Mouse (Mus musculus): Measurements from ENCODE around the gene Nckipsd. TPM values are rescaled to one million over a fixed set of nuclear protein-coding genes. Genes with fewer than 3 reads are reported as not detected.
A peak's percentile ranks its signal among the peaks of the same experiment; 100 is the strongest.

Gene Nckipsd
- polyA plus RNA-seq, 1 experiment from 2014 or later, result 20.4 TPM

DNA sequence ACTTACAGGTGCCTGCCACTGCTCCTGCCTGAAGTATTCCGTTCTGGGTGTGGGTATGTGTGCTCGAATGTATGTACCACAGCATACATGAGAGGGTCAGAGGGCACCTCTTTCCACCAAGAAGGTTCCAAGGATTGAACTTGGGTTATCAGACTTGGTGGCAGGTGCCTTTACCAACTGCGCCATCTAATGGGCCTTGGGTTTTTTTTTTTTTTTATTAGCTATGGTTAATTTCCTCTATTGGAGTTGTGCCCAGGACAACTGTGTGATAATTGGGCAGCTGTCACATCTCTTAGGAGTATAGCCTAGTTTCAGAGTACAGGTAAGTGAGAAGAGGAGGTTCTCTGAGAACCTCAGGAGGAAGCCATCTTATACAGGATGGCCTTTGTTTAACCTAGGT lies 8.6 kb upstream of the Nckipsd start:
- ATAC-seq (ENCODE audit: insufficient number of reproducible peaks, low FRiP score, low TSS enrichment, low read depth), result no peak
- H3K27me3 ChIP-seq, result no peaks in the 10 kb centered on the region
- no peaks in the 10 kb centered on the region for H3K9me3 ChIP-seq (replicated peaks)
- 84% methylated on average over 3 of the region's 3 CpGs for WGBS
- peaks cover 72% of the 10 kb centered on the region for H3K36me3 ChIP-seq
- H3K4me2 ChIP-seq (replicated peaks), result no peak overlapping the region
- H3K9ac ChIP-seq, result no peak overlapping the region
- H3K4me3 ChIP-seq (replicated peaks), result no peak overlapping the region
- no peak overlapping the region for H3K27ac ChIP-seq (replicated peaks)
- peaks cover 20% of the 10 kb centered on the region for H3K4me1 ChIP-seq

DNA sequence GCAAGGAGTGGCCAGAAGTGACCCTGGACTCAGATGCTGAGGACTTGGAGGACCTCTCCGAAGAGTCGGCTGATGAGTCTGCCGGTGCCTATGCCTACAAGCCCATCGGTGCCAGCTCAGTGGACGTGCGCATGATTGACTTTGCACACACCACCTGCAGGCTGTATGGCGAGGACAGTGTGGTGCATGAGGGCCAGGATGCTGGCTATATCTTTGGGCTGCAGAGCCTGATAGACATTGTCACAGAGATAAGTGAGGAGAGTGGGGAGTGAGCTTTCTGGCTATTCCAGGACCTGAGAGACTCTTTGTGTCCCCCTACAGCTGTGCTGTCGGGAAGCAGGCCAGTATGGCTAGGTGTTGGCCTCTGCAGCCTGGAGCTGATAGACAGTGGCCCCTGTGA lies 2.4 kb upstream of the Nckipsd start:
- no peak overlapping the region for H3K4me3 ChIP-seq (replicated peaks)
- peaks cover 49% of the 10 kb centered on the region for H3K36me3 ChIP-seq
- H3K4me2 ChIP-seq (replicated peaks), result no peak overlapping the region
- no peak overlapping the region for H3K27ac ChIP-seq (replicated peaks)
- H3K4me1 ChIP-seq, result peaks cover 21% of the 10 kb centered on the region
- 92% methylated on average over 8 of the region's 8 CpGs for WGBS
- H3K27me3 ChIP-seq, result no peaks in the 10 kb centered on the region
- ATAC-seq (ENCODE audit: insufficient number of reproducible peaks, low FRiP score, low TSS enrichment, low read depth), result no peak
- no peaks in the 10 kb centered on the region for H3K9me3 ChIP-seq (replicated peaks)
- no peak overlapping the region for H3K9ac ChIP-seq

DNA sequence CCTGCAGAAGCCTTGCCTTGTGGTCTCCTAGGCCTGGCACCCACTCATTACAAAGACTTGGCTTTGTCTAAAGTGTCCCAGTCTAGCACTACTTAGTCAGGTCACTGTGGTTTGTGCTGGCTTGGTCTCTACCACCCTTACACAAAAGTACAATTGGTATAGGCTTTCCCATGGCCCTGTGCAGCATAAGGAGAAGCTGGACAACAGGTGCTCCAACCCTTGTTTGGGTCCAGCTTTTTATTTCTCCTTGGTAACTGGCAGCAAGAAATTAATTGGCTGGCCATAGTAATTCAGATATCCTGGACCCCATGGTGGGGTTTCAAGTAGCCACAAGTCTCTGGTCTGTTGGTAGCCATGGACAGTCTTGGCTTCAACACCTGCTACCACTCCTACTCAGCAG lies 1.8 kb upstream of the Nckipsd start:
- no peak for ATAC-seq (ENCODE audit: insufficient number of reproducible peaks, low FRiP score, low TSS enrichment, low read depth)
- H3K9me3 ChIP-seq (replicated peaks), result no peaks in the 10 kb centered on the region
- H3K36me3 ChIP-seq, result peaks cover 52% of the 10 kb centered on the region
- peaks cover 21% of the 10 kb centered on the region for H3K4me1 ChIP-seq
- no peak overlapping the region for H3K9ac ChIP-seq
- H3K27ac ChIP-seq (replicated peaks), result no peak overlapping the region
- H3K4me2 ChIP-seq (replicated peaks), result no peak overlapping the region
- no peaks in the 10 kb centered on the region for H3K27me3 ChIP-seq
- H3K4me3 ChIP-seq (replicated peaks), result no peak overlapping the region

DNA sequence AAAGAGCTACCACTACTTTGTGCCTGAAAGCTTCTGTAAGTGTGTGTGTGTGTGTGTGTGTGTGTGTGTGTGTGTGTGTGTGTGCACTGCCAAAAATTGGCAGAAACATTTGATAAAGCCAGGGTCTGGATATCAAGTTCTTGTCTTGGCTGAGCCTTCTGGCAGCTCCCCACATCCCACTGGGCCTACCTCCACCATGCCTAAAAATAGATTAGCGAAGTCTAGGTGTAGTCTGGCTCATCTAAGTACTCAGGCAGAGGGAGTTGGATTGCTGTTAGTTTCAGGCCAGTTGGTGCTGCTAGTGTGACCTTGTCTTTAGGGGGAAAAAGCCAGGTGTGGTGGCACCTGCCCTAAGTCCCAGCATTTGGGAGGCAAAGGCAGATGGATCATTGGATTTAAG lies 1.3 kb upstream of the Nckipsd start:
- Histone ChIP-seq H3K4me3 (replicated peaks) (no peak overlapping the region), H3K4me1 (peaks cover 21% of the 10 kb centered on the region), H3K36me3 (peaks cover 52% of the 10 kb centered on the region), H3K9ac (no peak overlapping the region), H3K27ac (replicated peaks) (no peak overlapping the region), H3K4me2 (replicated peaks) (no peak overlapping the region), H3K9me3 (replicated peaks) (no peaks in the 10 kb centered on the region), H3K27me3 (no peaks in the 10 kb centered on the region)
- 84% methylated on average over 1 of the region's 1 CpGs for WGBS
- ATAC-seq (ENCODE audit: insufficient number of reproducible peaks, low FRiP score, low TSS enrichment, low read depth), result no peak

- H3K9ac ChIP-seq, result no peak overlapping the region
- no peaks in the 10 kb centered on the region for H3K27me3 ChIP-seq
- WGBS, result 70% methylated on average over 5 of the region's 5 CpGs
- peak overlapping the region; percentile 29 for H3K27ac ChIP-seq (replicated peaks)
- peak overlapping the region; percentile 85; the same call in 1 of the 2 replicates for H3K4me2 ChIP-seq (replicated peaks)
- H3K4me3 ChIP-seq (replicated peaks), result no peak overlapping the region
- no peaks in the 10 kb centered on the region for H3K9me3 ChIP-seq (replicated peaks)
- H3K4me1 ChIP-seq, result peaks cover 21% of the 10 kb centered on the region
- peaks cover 52% of the 10 kb centered on the region for H3K36me3 ChIP-seq
- 0 out of 2 replicates have a peak, but pooled peaks have one; percentile 5 for ATAC-seq (ENCODE audit: insufficient number of reproducible peaks, low FRiP score, low TSS enrichment, low read depth)
Measured at GRCm38 (mm10) chr9:108807674-108808073, 494 bp upstream of the Nckipsd start.

GRCm38 (mm10) chr9:108809188-108809587 lies 1.0 kb downstream of the Nckipsd start:
- H3K27me3 ChIP-seq, result no peaks in the 10 kb centered on the region
- H3K9me3 ChIP-seq (replicated peaks), result no peaks in the 10 kb centered on the region
- no peak overlapping the region for H3K27ac ChIP-seq (replicated peaks)
- no peak for ATAC-seq (ENCODE audit: insufficient number of reproducible peaks, low FRiP score, low TSS enrichment, low read depth)
- peak overlapping the region; percentile 85 for H3K4me2 ChIP-seq (replicated peaks)
- peak overlapping the region; percentile 79 for H3K4me3 ChIP-seq (replicated peaks)
- 56% methylated on average over 5 of the region's 5 CpGs for WGBS
- H3K4me1 ChIP-seq, result peaks cover 21% of the 10 kb centered on the region
- no peak overlapping the region for H3K9ac ChIP-seq
- peaks cover 59% of the 10 kb centered on the region for H3K36me3 ChIP-seq

DNA sequence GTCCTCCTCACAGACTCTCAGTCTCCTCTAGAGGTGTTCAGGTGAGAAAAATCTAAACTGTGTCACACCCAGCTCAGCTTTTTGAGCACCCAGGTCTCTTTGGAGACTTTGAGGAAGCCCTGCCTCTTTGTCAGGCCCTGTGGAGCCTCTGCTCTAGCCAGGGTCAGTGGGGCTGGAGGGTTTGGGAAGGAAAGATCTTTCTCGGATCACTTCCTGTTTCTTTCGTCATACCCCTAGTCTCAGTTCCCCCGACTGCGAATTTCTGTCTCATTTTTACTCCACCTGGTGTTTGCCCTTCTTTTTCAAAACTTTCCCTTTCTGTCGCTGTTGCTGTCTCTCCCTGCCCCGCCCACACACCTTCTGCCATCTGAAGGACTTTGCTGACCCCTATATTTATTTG lies 1.6 kb downstream of the Nckipsd start:
- H3K9ac ChIP-seq, result no peak overlapping the region
- peaks cover 59% of the 10 kb centered on the region for H3K36me3 ChIP-seq
- no peak overlapping the region for H3K4me2 ChIP-seq (replicated peaks)
- no peaks in the 10 kb centered on the region for H3K27me3 ChIP-seq
- WGBS, result 82% methylated on average over 6 of the region's 6 CpGs
- no peak for ATAC-seq (ENCODE audit: insufficient number of reproducible peaks, low FRiP score, low TSS enrichment, low read depth)
- no peak overlapping the region for H3K27ac ChIP-seq (replicated peaks)
- no peak overlapping the region for H3K4me3 ChIP-seq (replicated peaks)
- peaks cover 21% of the 10 kb centered on the region for H3K4me1 ChIP-seq
- no peaks in the 10 kb centered on the region for H3K9me3 ChIP-seq (replicated peaks)

GRCm38 (mm10) chr9:108810516-108810915 lies 2.3 kb downstream of the Nckipsd start:
- Histone ChIP-seq H3K4me1 (peaks cover 21% of the 10 kb centered on the region), H3K36me3 (peaks cover 59% of the 10 kb centered on the region), H3K4me2 (replicated peaks) (no peak overlapping the region), H3K9ac (no peak overlapping the region), H3K27ac (replicated peaks) (no peak overlapping the region), H3K9me3 (replicated peaks) (no peaks in the 10 kb centered on the region), H3K4me3 (replicated peaks) (no peak overlapping the region), H3K27me3 (no peaks in the 10 kb centered on the region)
- WGBS, result 84% methylated on average over 5 of the region's 5 CpGs
- no peak for ATAC-seq (ENCODE audit: insufficient number of reproducible peaks, low FRiP score, low TSS enrichment, low read depth)

DNA sequence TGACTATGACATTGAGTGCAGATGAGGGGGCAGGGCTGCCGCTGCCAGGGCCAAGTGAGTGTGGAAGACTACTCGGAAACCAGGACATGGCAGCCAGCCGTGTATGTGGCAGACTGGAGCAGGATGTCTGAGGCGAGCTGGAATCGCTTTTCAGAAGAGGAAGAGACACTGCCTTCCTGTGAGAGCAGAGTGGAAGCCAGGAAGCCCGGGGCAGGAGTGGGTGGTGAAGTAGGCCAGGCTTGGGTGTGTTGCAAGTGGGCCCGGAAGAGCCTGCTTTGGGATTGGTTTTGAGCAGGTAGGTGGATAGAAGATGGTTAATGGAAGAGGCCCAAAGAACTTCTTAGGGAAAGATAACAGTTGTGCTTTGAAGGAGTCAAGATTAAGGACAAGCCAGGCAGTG lies 7.4 kb downstream of the Nckipsd start:
- H3K4me2 ChIP-seq (replicated peaks), result no peak overlapping the region
- H3K27me3 ChIP-seq, result no peaks in the 10 kb centered on the region
- H3K9ac ChIP-seq, result no peak overlapping the region
- H3K36me3 ChIP-seq, result peaks cover 83% of the 10 kb centered on the region
- no peaks in the 10 kb centered on the region for H3K9me3 ChIP-seq (replicated peaks)
- no peak overlapping the region for H3K27ac ChIP-seq (replicated peaks)
- 86% methylated on average over 7 of the region's 7 CpGs for whole genome bisulfite sequencing
- H3K4me3 ChIP-seq (replicated peaks), result no peak overlapping the region
- no peak for ATAC-seq (ENCODE audit: insufficient number of reproducible peaks, low FRiP score, low TSS enrichment, low read depth)
- H3K4me1 ChIP-seq, result peaks cover under 1% of the 10 kb centered on the region; the same call in 1 of the 2 replicates

GRCm38 (mm10) chr9:108819495-108819894 lies 11.3 kb downstream of the Nckipsd start:
- Histone ChIP-seq H3K36me3 (peaks cover 47% of the 10 kb centered on the region), H3K4me1 (no peaks in the 10 kb centered on the region), H3K9me3 (replicated peaks) (no peaks in the 10 kb centered on the region), H3K27me3 (peaks cover 16% of the 10 kb centered on the region), H3K4me2 (replicated peaks) (no peak overlapping the region), H3K4me3 (replicated peaks) (no peak overlapping the region), H3K9ac (no peak overlapping the region), H3K27ac (replicated peaks) (no peak overlapping the region)
- WGBS, result 63% methylated on average over 3 of the region's 3 CpGs
- ATAC-seq (ENCODE audit: insufficient number of reproducible peaks, low FRiP score, low TSS enrichment, low read depth), result no peak

DNA sequence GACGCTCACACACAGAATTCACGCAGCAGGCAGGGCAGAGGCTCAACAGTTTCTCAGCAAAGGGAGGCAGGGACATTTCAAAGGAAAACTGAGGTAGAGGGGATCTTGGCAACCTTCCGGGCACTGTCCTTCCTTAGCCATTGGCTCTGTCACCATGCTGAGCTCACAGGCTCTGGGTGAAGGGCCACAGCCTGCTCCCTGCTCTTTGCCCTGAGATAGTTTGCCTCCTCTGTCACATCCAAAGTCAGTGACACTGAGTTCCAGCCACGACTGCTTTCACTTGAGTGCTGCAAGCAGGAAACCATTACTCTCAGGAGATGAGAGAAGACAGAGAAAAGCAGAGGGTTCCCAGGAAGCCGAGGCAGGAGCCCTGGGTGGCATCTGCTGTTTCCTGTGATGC lies 11.9 kb downstream of the Nckipsd start:
- 56% methylated on average over 5 of the region's 5 CpGs for WGBS
- Histone ChIP-seq H3K27me3 (peaks cover 21% of the 10 kb centered on the region), H3K4me3 (replicated peaks) (no peak overlapping the region), H3K9me3 (replicated peaks) (no peaks in the 10 kb centered on the region), H3K4me2 (replicated peaks) (no peak overlapping the region), H3K36me3 (peaks cover 41% of the 10 kb centered on the region), H3K27ac (replicated peaks) (no peak overlapping the region), H3K4me1 (no peaks in the 10 kb centered on the region), H3K9ac (no peak overlapping the region)
- ATAC-seq (ENCODE audit: insufficient number of reproducible peaks, low FRiP score, low TSS enrichment, low read depth), result no peak

DNA sequence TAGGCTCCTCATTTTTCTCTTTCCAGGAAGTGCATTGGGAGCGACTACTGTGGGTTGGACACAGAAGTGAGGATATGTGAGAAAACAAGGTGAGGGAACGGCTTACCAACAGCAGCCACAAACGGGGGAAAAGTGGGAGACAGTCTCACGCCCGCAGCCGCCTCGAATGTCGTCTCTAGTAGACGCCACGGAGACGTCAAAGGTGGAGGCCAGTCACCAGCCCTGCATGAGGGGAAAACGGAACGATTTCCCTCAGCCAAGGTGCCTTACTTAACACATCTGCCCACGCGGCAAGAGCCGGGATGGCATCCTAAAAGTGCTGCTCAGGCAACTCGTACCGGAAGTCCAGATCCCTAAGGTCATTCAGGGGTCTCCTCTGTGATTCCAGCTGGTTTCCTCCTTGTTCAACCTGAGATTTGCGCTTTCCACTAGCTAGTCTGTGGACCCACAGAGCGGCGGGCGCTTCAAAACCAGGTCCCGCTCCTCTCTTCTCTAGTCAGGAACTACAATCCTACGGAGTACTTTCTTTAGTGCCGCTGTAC lies 16.0 kb downstream of the Nckipsd start:
- H3K4me1 ChIP-seq, result peaks cover 15% of the 10 kb centered on the region
- no peaks in the 10 kb centered on the region for H3K9me3 ChIP-seq (replicated peaks)
- peaks cover 62% of the 10 kb centered on the region for H3K27me3 ChIP-seq
- no peak overlapping the region; the same call in 1 of the 2 replicates for H3K4me3 ChIP-seq (replicated peaks)
- no peak overlapping the region for H3K9ac ChIP-seq
- H3K27ac ChIP-seq (replicated peaks), result no peak overlapping the region
- 2% methylated on average over 25 of the region's 25 CpGs for WGBS
- ATAC-seq (ENCODE audit: insufficient number of reproducible peaks, low FRiP score, low TSS enrichment, low read depth), result no peak
- no peak overlapping the region for H3K4me2 ChIP-seq (replicated peaks)
- 0 out of 2 replicates have a peak, but pooled peaks cover 2% of the 10 kb centered on the region for H3K36me3 ChIP-seq

All from embryonic facial prominence, embryonic 15.5 days (tissue).